Mouse (Mus musculus) stomach, postnatal 0 days (tissue): Measurements from ENCODE around the gene Rgs21. TPM values are rescaled to one million over a fixed set of nuclear protein-coding genes. Genes with fewer than 3 reads are reported as not detected.

Experiments used
- ATAC-seq: fragments of 200-750 bp; cut with Nextera tagmentation; 2 replicates; pipeline ENCODE4 v1.8.0; 2017; ENCODE audit not compliant: low FRiP score, low TSS enrichment
- DNase-seq: peaks from one replicate; pipeline ENCODE4 v3.0.0-alpha.2; 2016; ENCODE audit warnings: low spot score
- H3K27ac ChIP-seq: fragments of 300-500 bp; sonication (generic); replicated peaks from 2 replicates; pipeline ENCODE4 v1.5.1; 2014; ENCODE audit warnings: mild to moderate bottlenecking, control low read depth
- H3K27me3 ChIP-seq: fragments of 300-500 bp; sonication (generic); 2 replicates; pipeline ENCODE4 v1.6.1; 2014; ENCODE audit warnings: low read length; ENCODE audit not compliant: control insufficient read depth, insufficient read depth
- H3K36me3 ChIP-seq: fragments of 300-500 bp; sonication (generic); 2 replicates; pipeline ENCODE4 v1.6.1; 2014; ENCODE audit warnings: low read length, mixed read lengths; ENCODE audit not compliant: control insufficient read depth, insufficient read depth
- H3K4me1 ChIP-seq: fragments of 300-500 bp; sonication (generic); replicated peaks from 2 replicates; pipeline ENCODE4 v1.6.1; 2014; ENCODE audit warnings: antibody characterized with exemption; ENCODE audit not compliant: control insufficient read depth, insufficient read depth
- H3K4me2 ChIP-seq: fragments of 300-500 bp; sonication (generic); replicated peaks from 2 replicates; pipeline ENCODE4 v1.6.1; 2014; ENCODE audit warnings: low read depth, mild to moderate bottlenecking, control low read depth, moderate library complexity
- H3K4me3 ChIP-seq: fragments of 300-500 bp; sonication (generic); 2 replicates; pipeline ENCODE4 v1.5.1; 2014; ENCODE audit warnings: low read depth, low read length, control low read depth
- H3K9ac ChIP-seq: fragments of 300-500 bp; sonication (generic); 2 replicates; pipeline ENCODE4 v1.6.1; 2014; ENCODE audit warnings: mild to moderate bottlenecking, low read length, control low read depth, mixed read lengths
- H3K9me3 ChIP-seq: fragments of 300-500 bp; sonication (generic); 2 replicates; pipeline ENCODE4 v1.6.1; 2016; ENCODE audit warnings: low read length; ENCODE audit not compliant: control insufficient read depth
- CTCF ChIP-seq: IDR thresholded peaks from 2 replicates; pipeline ENCODE4 v1.5.1; 2016; ENCODE audit warnings: antibody characterized with exemption, low read depth, mild to moderate bottlenecking, moderate library complexity
- EP300 ChIP-seq: optimal IDR thresholded peaks from 2 replicates; pipeline ENCODE3; 2016; ENCODE audit warnings: antibody characterized with exemption
- WGBS: fragments of 180-500 bp; shearing (Covaris S2); extraction: QIAGEN DNeasy Blood & Tissue Kit; methylation state at CpG from one replicate; pipeline ENCODE4 v1.1.7; 2014; 5-methylcytosine and 5-hydroxymethylcytosine counted together
- polyA plus RNA-seq: library from polyadenylated mRNA; unstranded; fragments of >200 nt; fragmentation: Nextera tagmentation; extraction: Ambion mirVana; gene quantifications from 2 replicates; pipeline ENCODE4 v1.2.1, GENCODE M21; 2015

The Rgs21 gene
- polyA plus RNA-seq: not detected in 2 replicates

DNA sequence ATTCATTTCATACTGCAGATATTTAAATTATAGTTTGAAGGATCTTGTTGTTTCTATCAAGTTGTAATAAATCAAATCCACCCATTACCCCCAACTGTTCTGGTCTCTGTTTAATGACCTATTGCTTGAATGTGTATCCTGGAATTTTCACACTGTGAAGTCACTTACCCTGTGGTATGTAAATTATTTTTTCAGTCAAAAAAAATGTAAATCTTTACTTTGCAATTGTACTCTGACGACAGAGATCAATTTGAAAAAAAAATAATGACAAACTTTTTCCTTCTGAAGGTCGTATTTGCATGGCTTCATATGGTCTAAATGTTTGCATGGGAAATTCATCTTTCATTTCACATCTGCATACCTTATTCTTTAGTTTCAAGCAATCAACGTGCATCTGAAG is at the start of gene Rgs21:
Gene Rgs21 (minus strand): TSS at position 101 of the 400 bp plus-strand sequence.
- no peaks in the 10 kb centered on the region for H3K4me1 ChIP-seq
- no peak for ATAC-seq

DNA sequence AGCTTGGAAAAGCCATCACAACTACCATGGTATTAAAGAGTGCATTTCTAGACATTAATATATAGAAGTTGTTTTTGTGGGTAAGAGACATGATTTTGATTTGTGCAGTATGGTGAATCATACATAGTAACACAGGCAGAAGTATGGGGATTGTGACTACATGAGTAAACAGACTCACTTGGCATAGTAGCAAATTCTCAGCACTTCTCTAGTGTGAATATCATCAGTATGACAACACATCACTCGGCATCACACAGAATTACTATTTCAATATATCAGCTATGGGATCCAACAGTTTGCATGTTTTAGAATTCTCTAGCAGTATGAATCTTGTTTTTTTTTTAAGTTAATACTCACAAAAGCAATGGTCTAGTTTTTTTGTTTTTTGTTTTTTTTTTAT is 36.6 kb upstream of the Rgs21 start:
- no peak overlapping the region for H3K27ac ChIP-seq
- DNase-seq (no peak), ATAC-seq (no peak)
- H3K9ac ChIP-seq: no peak overlapping the region
- whole genome bisulfite sequencing: 92% methylated on average over 1 of the region's 1 CpGs
- no peak overlapping the region for H3K4me2 ChIP-seq
- TF ChIP-seq EP300 (no peak), CTCF (no peak)
- H3K9me3 ChIP-seq: no peaks in the 10 kb centered on the region
- H3K27me3 ChIP-seq: no peaks in the 10 kb centered on the region
- no peaks in the 10 kb centered on the region for H3K4me1 ChIP-seq
- no peaks in the 10 kb centered on the region for H3K36me3 ChIP-seq
- no peak overlapping the region for H3K4me3 ChIP-seq

More for the DNA sequence above, at the start of gene Rgs21:
- WGBS: 45% methylated on average over 3 of the region's 3 CpGs
- Histone ChIP-seq H3K36me3 (no peaks in the 10 kb centered on the region), H3K27me3 (no peaks in the 10 kb centered on the region), H3K27ac (no peak within 1 kb of the TSS), H3K4me3 (no peak within 1 kb of the TSS), H3K9ac (no peak within 1 kb of the TSS), H3K9me3 (no peaks in the 10 kb centered on the region), H3K4me2 (no peak within 1 kb of the TSS)
- DNase-seq: no peak
- TF ChIP-seq EP300: no peak
- TF ChIP-seq CTCF: no peak

DNA sequence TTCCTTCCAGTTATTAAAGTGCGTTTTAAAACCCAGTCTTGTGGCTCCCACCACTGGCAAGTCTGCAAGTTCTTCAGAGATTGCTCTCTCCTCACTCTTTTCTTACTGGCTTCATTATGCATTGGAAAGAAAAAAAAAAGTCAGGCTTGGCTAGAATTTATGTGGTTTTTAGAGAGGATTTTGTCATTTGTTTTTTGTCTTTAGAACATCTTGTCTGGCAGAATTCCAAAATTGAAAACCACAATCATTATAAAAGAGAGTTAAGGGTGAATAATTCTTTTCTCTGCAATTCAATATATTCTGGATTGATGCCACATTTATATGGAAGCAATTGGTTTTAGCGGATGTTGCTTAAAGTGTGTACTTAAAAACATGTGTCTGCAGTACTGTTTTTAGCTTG is 35.5 kb upstream of the Rgs21 start:
- no peak for ATAC-seq
- no peak for DNase-seq
- Histone ChIP-seq H3K4me2 (no peak overlapping the region), H3K9me3 (no peaks in the 10 kb centered on the region), H3K27me3 (no peaks in the 10 kb centered on the region), H3K4me1 (no peaks in the 10 kb centered on the region), H3K27ac (no peak overlapping the region), H3K4me3 (no peak overlapping the region), H3K36me3 (no peaks in the 10 kb centered on the region), H3K9ac (no peak overlapping the region)
- 53% methylated on average over 2 of the region's 2 CpGs for WGBS
- TF ChIP-seq CTCF: no peak
- no peak for TF ChIP-seq EP300

DNA sequence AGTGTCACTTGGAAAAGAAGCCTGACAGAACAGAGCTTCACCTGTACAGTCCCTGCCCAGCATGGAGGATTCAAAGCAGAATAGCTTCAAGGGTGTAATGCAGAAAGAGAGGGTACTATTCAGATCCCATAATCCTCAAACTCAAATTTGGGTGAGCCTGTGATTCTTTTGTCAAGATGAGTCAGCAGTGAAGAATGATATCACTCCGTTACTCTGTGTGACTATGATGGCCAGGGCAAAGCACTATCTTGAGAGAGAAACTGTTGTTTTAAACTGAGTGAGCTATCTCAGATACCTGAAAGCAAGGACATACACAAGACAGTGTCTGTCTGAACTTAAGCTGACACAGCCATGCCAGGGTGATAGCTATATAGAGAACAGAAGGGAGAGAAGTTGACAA is 11.9 kb upstream of the Rgs21 start:
- Histone ChIP-seq H3K27me3 (no peaks in the 10 kb centered on the region), H3K27ac (no peak overlapping the region), H3K9ac (no peak overlapping the region), H3K4me3 (no peak overlapping the region), H3K9me3 (no peaks in the 10 kb centered on the region), H3K4me1 (no peaks in the 10 kb centered on the region), H3K4me2 (no peak overlapping the region), H3K36me3 (no peaks in the 10 kb centered on the region)
- ATAC-seq (no peak), DNase-seq (no peak)
- TF ChIP-seq EP300 (no peak), CTCF (no peak)
- WGBS: 53% methylated on average over 1 of the region's 1 CpGs

DNA sequence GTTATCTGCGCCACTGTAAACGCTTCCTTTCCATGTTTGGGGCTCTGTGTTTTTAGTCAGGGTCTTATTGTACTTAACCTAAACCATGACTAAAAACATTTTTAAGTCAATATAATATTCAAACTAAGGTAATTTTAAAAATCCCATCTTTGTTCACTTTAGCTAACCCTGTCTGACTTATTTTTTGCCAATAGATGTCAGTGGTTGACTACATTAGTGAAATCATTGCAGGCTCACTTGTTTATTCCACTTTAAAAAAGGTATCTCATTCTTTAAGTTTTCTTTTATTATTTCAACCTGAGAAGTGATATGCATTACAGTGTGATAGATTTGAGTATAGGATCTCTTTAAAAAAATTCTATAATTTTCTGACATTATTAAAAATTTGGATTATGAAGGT is 5.5 kb upstream of the Rgs21 start:
- Histone ChIP-seq H3K4me2 (no peak overlapping the region), H3K4me1 (no peaks in the 10 kb centered on the region), H3K36me3 (no peaks in the 10 kb centered on the region), H3K27ac (no peak overlapping the region), H3K9me3 (no peaks in the 10 kb centered on the region), H3K9ac (no peak overlapping the region), H3K27me3 (no peaks in the 10 kb centered on the region), H3K4me3 (no peak overlapping the region)
- WGBS: 74% methylated on average over 2 of the region's 2 CpGs
- no peak for DNase-seq
- no peak for ATAC-seq
- TF ChIP-seq CTCF (peak; percentile 45), EP300 (no peak)

DNA sequence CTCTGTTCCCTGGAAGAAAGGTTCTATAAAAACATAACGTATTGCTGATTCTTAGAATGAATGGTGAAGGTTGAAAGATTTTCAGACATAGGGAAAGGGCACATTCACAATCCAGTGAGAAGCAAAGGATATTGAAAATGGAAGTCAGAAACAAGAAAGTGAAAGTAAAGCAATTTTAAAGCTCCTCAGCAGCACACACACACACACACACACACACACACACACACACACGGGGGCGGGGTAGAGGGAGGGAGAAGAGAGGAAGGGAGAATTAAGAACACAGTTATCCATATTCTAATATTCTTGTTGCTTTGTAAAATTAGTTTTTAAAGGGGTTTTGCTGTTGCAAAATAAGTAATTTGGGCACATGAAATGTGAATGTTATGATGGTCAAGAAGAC is 2.4 kb upstream of the Rgs21 start:
- Histone ChIP-seq H3K4me1 (no peaks in the 10 kb centered on the region), H3K9me3 (no peaks in the 10 kb centered on the region), H3K4me3 (no peak overlapping the region), H3K36me3 (no peaks in the 10 kb centered on the region), H3K27ac (no peak overlapping the region), H3K27me3 (no peaks in the 10 kb centered on the region), H3K4me2 (no peak overlapping the region), H3K9ac (no peak overlapping the region)
- no peak for DNase-seq
- WGBS: 80% methylated on average over 3 of the region's 3 CpGs
- no peak for ATAC-seq
- no peak for TF ChIP-seq CTCF
- no peak for TF ChIP-seq EP300
